Mouse (Mus musculus) frontal cortex, postnatal 10 days (tissue): ENCODE data around the gene Bhlhb9.
A peak's percentile ranks its signal among the peaks of the same experiment; 100 is the strongest.

ENCODE experiments used
- DNase-seq, 2 experiments: peaks; one replicate each; pipeline ENCODE4 v3.0.0; 2022; ENCODE audit warnings: low spot score in 2 of 2, mixed read lengths in 1 of 2

Bhlhb9 gene

DNA sequence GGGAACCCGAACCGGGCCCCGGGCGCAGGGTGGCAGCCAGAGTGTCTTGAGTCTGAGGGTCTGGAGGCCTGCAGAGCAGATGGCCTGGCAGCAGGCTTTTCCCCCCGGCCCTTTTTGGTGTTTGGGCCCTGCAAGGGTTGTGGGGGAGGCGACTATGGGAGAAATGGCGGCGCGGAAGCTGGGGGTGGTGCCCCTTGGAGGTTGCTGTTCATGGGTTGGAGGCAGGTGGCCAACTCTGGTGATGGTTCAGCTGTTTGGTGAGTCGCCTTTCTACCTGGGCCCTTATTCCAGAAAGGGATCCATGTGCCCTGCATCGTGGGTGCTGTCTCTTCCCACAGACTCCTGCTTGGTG lies 88.8 kb downstream of the Bhlhb9 start:
- DNase-seq = peak in 1 of 2 experiments; percentile 20

GRCm38 (mm10) chrX:135916580-135916979 lies 119.2 kb downstream of the Bhlhb9 start:
- DNase-seq = no peak

- DNase-seq = no peak
Measured at GRCm38 (mm10) chrX:135917116-135917515, 119.7 kb downstream of the Bhlhb9 start.

GRCm38 (mm10) chrX:135922162-135922561 lies 124.8 kb downstream of the Bhlhb9 start:
- DNase-seq = peak; percentile 9 to 12

GRCm38 (mm10) chrX:135925911-135926310 lies 128.5 kb downstream of the Bhlhb9 start:
- no peak for DNase-seq

DNA sequence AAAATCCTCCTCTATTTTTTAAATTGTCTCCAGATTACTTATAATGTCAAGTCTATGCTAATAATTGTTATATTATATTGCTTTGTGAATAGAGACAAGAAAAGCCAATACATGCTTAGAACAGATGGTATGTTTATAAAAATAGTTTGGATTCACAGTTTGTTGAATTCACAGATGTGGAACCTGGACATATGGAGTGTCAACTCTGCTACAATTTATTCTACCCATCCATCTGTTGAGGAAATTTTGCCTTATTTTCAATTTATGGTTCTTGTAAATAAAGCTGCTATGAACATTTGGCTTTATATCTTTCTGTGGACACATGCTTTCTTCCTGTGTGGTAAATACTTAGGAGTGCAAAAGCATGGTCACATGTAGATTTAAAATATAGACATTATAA lies 131.2 kb downstream of the Bhlhb9 start:
- no peak for DNase-seq

GRCm38 (mm10) chrX:135936452-135936851 lies 139.1 kb downstream of the Bhlhb9 start:
- no peak for DNase-seq
